Mouse (Mus musculus) neural tube, embryonic 15.5 days (tissue): ENCODE results near the gene Lrp10. TPM values are rescaled to one million over a fixed set of nuclear protein-coding genes. Genes with fewer than 3 reads are reported as not detected.

Source experiments
- ATAC-seq: fragments of 200-750 bp; cut with Nextera tagmentation; 2 replicates; pipeline ENCODE4 v1.8.0; 2017; ENCODE audit warnings: mild to moderate bottlenecking, moderate TSS enrichment, moderate library complexity; ENCODE audit not compliant: low FRiP score
- H3K27ac ChIP-seq: fragments of 300-500 bp; sonication (generic); replicated peaks from 2 replicates; pipeline ENCODE4 v1.5.1; 2015; ENCODE audit warnings: mild to moderate bottlenecking, inconsistent platforms
- H3K27me3 ChIP-seq: fragments of 300-500 bp; sonication (generic); replicated peaks from 2 replicates; pipeline ENCODE4 v1.6.1; 2015; ENCODE audit warnings: inconsistent platforms
- H3K36me3 ChIP-seq: fragments of 300-500 bp; sonication (generic); 2 replicates; pipeline ENCODE4 v1.6.1; 2015; ENCODE audit warnings: inconsistent platforms
- H3K4me1 ChIP-seq: fragments of 300-500 bp; sonication (generic); 2 replicates; pipeline ENCODE4 v1.6.1; 2015; ENCODE audit warnings: inconsistent platforms
- H3K4me2 ChIP-seq: fragments of 300-500 bp; sonication (generic); 2 replicates; pipeline ENCODE4 v1.6.1; 2015; ENCODE audit warnings: inconsistent platforms, mild to moderate bottlenecking, moderate library complexity
- H3K4me3 ChIP-seq: fragments of 300-500 bp; sonication (generic); replicated peaks from 2 replicates; pipeline ENCODE4 v1.5.1; 2015; ENCODE audit warnings: mild to moderate bottlenecking, inconsistent platforms
- H3K9ac ChIP-seq: fragments of 300-500 bp; sonication (generic); replicated peaks from 2 replicates; pipeline ENCODE4 v1.6.1; 2015; ENCODE audit warnings: mild to moderate bottlenecking, inconsistent platforms
- H3K9me3 ChIP-seq: fragments of 300-500 bp; sonication (generic); replicated peaks from 2 replicates; pipeline ENCODE4 v1.6.1; 2016; ENCODE audit warnings: inconsistent platforms
- WGBS: fragments of 180-500 bp; shearing (Covaris S2); methylation state at CpG from one replicate; pipeline ENCODE4 v1.1.7; 2015; ENCODE audit warnings: mixed read lengths; 5-methylcytosine and 5-hydroxymethylcytosine counted together
- polyA plus RNA-seq: library from polyadenylated mRNA; unstranded; fragments of >200 nt; fragmentation: Nextera tagmentation; extraction: Ambion mirVana; gene quantifications from 2 replicates; pipeline ENCODE4 v1.2.1, GENCODE M21; 2015

Gene Lrp10
- polyA plus RNA-seq: 31.8 and 33.7 TPM in 2 replicates

DNA sequence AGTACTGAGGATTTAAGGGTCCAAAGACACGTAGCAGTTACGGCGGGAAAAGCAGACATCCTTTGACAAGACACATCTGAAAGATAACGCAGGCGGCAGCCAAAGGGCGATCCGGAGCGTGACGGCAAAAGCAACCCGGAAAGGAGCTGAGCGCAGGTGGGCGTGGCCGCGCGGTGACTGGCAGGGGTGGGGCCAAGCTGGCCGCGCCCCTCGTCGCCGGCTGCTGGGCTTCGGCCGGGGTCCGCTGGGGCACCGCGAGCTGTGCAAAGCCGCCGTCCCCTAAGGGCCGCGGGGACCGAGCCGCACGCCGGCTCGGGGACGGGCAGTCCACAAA lies at the start of gene Lrp10:
TSS of gene Lrp10 (plus strand) at position 179 of the 334 bp plus-strand sequence.
- peaks cover 10% of the 10 kb centered on the region; the same call in 1 of the 2 replicates for H3K36me3 ChIP-seq
- no peaks in the 10 kb centered on the region for H3K9me3 ChIP-seq
- no peaks in the 10 kb centered on the region for H3K27me3 ChIP-seq
- H3K27ac ChIP-seq: peak within 1 kb of the TSS; percentile 75
- peak; percentile 92 for ATAC-seq
- WGBS: 0% methylated on average over 32 of the region's 35 CpGs
- peak within 1 kb of the TSS; percentile 78 for H3K9ac ChIP-seq
- H3K4me3 ChIP-seq: peak within 1 kb of the TSS; percentile 79
- H3K4me2 ChIP-seq: peak within 1 kb of the TSS; percentile 89
- peaks cover 16% of the 10 kb centered on the region for H3K4me1 ChIP-seq

- Histone ChIP-seq H3K36me3 (no peaks in the 10 kb centered on the region), H3K4me2 (no peak overlapping the region), H3K9me3 (no peaks in the 10 kb centered on the region), H3K4me3 (no peak overlapping the region), H3K27me3 (peaks cover 28% of the 10 kb centered on the region), H3K9ac (no peak overlapping the region), H3K4me1 (peaks cover 16% of the 10 kb centered on the region; the same call in 1 of the 2 replicates), H3K27ac (no peak overlapping the region)
- no peak for ATAC-seq
- 11% methylated on average over 13 of the region's 13 CpGs for WGBS
Observed at GRCm38 (mm10) chr14:54415241-54416020, 48.5 kb upstream of the Lrp10 start.

GRCm38 (mm10) chr14:54416229-54416775 lies 47.6 kb upstream of the Lrp10 start:
- Histone ChIP-seq H3K4me1 (peaks cover 16% of the 10 kb centered on the region; the same call in 1 of the 2 replicates), H3K27me3 (peaks cover 28% of the 10 kb centered on the region), H3K27ac (no peak overlapping the region), H3K9ac (no peak overlapping the region), H3K4me2 (no peak overlapping the region), H3K36me3 (no peaks in the 10 kb centered on the region), H3K9me3 (no peaks in the 10 kb centered on the region), H3K4me3 (no peak overlapping the region)
- ATAC-seq: no peak
- WGBS: 34% methylated on average over 5 of the region's 5 CpGs

GRCm38 (mm10) chr14:54416830-54417229 lies 47.1 kb upstream of the Lrp10 start:
- no peak overlapping the region for H3K9ac ChIP-seq
- peaks cover 16% of the 10 kb centered on the region; the same call in 1 of the 2 replicates for H3K4me1 ChIP-seq
- no peak overlapping the region for H3K4me3 ChIP-seq
- H3K36me3 ChIP-seq: no peaks in the 10 kb centered on the region
- no peak for ATAC-seq
- WGBS: 64% methylated on average over 4 of the region's 4 CpGs
- no peak overlapping the region for H3K4me2 ChIP-seq
- peaks cover 28% of the 10 kb centered on the region for H3K27me3 ChIP-seq
- no peaks in the 10 kb centered on the region for H3K9me3 ChIP-seq
- no peak overlapping the region for H3K27ac ChIP-seq

DNA sequence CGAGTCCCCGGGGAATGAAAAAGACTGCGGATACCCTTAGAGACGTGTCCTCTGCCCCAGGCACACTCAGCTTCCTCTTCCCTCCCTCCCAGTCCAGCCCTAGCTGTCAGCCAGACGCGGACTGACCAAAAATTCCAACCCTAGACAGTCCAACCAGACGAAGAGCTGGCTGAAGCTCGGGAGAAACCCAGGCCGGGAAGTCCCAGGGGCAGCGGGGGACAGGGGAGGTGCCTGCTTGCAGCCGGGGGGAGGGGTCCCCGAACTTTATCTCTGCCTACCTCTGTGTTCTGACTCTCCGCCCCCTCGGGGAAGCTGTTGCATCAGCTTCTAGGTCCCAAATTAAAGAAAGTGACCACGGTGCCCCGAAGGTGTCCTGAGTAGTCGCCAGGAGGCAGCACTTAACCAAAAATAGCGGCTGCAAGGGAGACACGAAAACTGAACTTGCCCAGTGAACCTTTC lies 46.3 kb upstream of the Lrp10 start, which contains the start of gene Slc7a7:
TSS of gene Slc7a7 (minus strand) at position 158 of the 459 bp plus-strand sequence.
- Histone ChIP-seq H3K27ac (no peak within 1 kb of the TSS), H3K27me3 (peaks cover 28% of the 10 kb centered on the region), H3K36me3 (no peaks in the 10 kb centered on the region), H3K4me3 (no peak within 1 kb of the TSS), H3K4me2 (peak within 1 kb of the TSS; percentile 20; the same call in 1 of the 2 replicates), H3K4me1 (peaks cover 16% of the 10 kb centered on the region; the same call in 1 of the 2 replicates), H3K9ac (no peak within 1 kb of the TSS), H3K9me3 (no peaks in the 10 kb centered on the region)
- WGBS: 10% methylated on average over 19 of the region's 19 CpGs
- no peak for ATAC-seq

GRCm38 (mm10) chr14:54421014-54421413 lies 42.9 kb upstream of the Lrp10 start:
- Histone ChIP-seq H3K4me1 (peaks cover 13% of the 10 kb centered on the region), H3K4me3 (no peak overlapping the region), H3K9ac (no peak overlapping the region), H3K36me3 (no peaks in the 10 kb centered on the region), H3K27ac (no peak overlapping the region), H3K9me3 (no peaks in the 10 kb centered on the region; the same call in 1 of the 2 replicates), H3K27me3 (peaks cover 11% of the 10 kb centered on the region), H3K4me2 (no peak overlapping the region)
- WGBS: 90% methylated on average over 2 of the region's 2 CpGs
- ATAC-seq: no peak

GRCm38 (mm10) chr14:54423406-54423805 lies 40.5 kb upstream of the Lrp10 start:
- H3K9me3 ChIP-seq: no peaks in the 10 kb centered on the region; the same call in 1 of the 2 replicates
- no peak overlapping the region for H3K4me3 ChIP-seq
- H3K9ac ChIP-seq: no peak overlapping the region
- no peaks in the 10 kb centered on the region for H3K27me3 ChIP-seq
- H3K4me2 ChIP-seq: no peak overlapping the region
- peaks cover 23% of the 10 kb centered on the region for H3K4me1 ChIP-seq
- 59% methylated on average over 5 of the region's 5 CpGs for WGBS
- H3K27ac ChIP-seq: no peak overlapping the region
- ATAC-seq: no peak
- H3K36me3 ChIP-seq: 0 out of 2 replicates have a peak, but pooled peaks cover under 1% of the 10 kb centered on the region

DNA sequence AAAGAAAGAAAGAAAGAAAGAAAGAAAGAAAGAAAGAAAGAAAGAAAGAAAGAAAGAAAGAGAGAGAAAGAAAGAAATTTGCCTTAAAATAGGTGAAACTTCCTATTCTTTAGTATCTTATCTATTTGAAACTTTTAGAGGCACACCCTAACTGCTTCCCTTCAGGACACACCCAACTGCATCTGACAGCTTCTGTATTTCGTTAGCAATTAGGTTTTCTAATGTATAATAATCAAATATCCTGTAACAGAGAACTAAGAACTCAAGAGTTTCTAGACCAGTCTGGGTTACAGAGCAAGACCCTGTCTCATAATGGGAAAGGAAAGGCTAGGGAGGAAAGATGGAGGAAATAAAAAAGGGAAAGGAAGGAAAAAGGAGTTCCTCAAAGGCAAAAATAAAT lies 39.3 kb upstream of the Lrp10 start:
- ATAC-seq: no peak

GRCm38 (mm10) chr14:54425540-54425939 lies 38.4 kb upstream of the Lrp10 start:
- H3K27me3 ChIP-seq: peaks cover 8% of the 10 kb centered on the region; the same call in 1 of the 2 replicates
- H3K36me3 ChIP-seq: peaks cover 13% of the 10 kb centered on the region; the same call in 1 of the 2 replicates
- peaks cover 39% of the 10 kb centered on the region for H3K4me1 ChIP-seq
- no peak overlapping the region for H3K27ac ChIP-seq
- H3K9me3 ChIP-seq: no peaks in the 10 kb centered on the region; the same call in 1 of the 2 replicates
- 90% methylated on average over 1 of the region's 1 CpGs for WGBS
- no peak for ATAC-seq
- H3K4me2 ChIP-seq: peak overlapping the region; percentile 66
- H3K9ac ChIP-seq: no peak overlapping the region
- no peak overlapping the region for H3K4me3 ChIP-seq

More for the DNA sequence above, 39.3 kb upstream of the Lrp10 start:
- Histone ChIP-seq H3K9me3 (no peaks in the 10 kb centered on the region; the same call in 1 of the 2 replicates), H3K36me3 (peaks cover 10% of the 10 kb centered on the region; the same call in 1 of the 2 replicates), H3K4me3 (no peak overlapping the region), H3K27me3 (no peaks in the 10 kb centered on the region), H3K9ac (no peak overlapping the region), H3K4me1 (peaks cover 31% of the 10 kb centered on the region), H3K27ac (no peak overlapping the region), H3K4me2 (no peak overlapping the region)
- 98% methylated on average over 1 of the region's 1 CpGs for WGBS

- Histone ChIP-seq H3K4me1 (peaks cover 45% of the 10 kb centered on the region), H3K9ac (peak overlapping the region; percentile 83), H3K4me3 (peak overlapping the region; percentile 89), H3K27me3 (peaks cover 8% of the 10 kb centered on the region; the same call in 1 of the 2 replicates), H3K9me3 (no peaks in the 10 kb centered on the region; the same call in 1 of the 2 replicates), H3K27ac (peak overlapping the region; percentile 94), H3K36me3 (peaks cover 13% of the 10 kb centered on the region; the same call in 1 of the 2 replicates), H3K4me2 (peak overlapping the region; percentile 66)
- peak; percentile 39; the same call in 1 of the 2 replicates for ATAC-seq
- WGBS: 33% methylated on average over 14 of the region's 14 CpGs
Observed at GRCm38 (mm10) chr14:54426003-54426688, 37.8 kb upstream of the Lrp10 start.
